Mouse (Mus musculus) retina, postnatal 7 days (tissue): ENCODE results near the gene Guk1.
A peak's percentile ranks its signal among the peaks of the same experiment; 100 is the strongest.
"Not testable (repeated sequence)": the region's sequence is repeated elsewhere in the genome, so short reads cannot be mapped to it uniquely, and the experiment has no call there.

Experiments
- DNase-seq: peaks from one replicate; pipeline ENCODE4 v3.0.0-alpha.2; 2012; ENCODE audit warnings: low read depth, low spot score

The Guk1 gene

DNA sequence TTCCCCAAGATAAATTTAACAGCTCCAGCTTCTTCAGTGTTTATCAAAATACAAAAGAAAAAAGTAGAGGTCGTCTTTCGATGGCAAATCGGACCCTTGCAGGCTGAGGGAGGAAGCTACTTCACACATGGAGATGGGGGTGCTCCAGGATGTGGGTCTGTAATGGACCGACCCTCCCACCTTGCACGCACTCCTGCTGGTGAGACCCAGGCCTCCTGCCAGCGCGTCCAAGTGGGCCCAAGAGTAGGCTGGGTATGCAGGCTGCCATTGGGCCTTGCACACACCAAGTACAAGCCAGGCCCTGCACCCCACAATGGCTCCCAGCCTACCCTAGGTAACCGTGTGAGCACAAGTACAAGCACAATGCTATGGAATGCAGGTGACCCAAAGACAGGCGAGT, 19.5 kb upstream of the Guk1 start:
- DNase-seq = not testable (repeated sequence)

DNA sequence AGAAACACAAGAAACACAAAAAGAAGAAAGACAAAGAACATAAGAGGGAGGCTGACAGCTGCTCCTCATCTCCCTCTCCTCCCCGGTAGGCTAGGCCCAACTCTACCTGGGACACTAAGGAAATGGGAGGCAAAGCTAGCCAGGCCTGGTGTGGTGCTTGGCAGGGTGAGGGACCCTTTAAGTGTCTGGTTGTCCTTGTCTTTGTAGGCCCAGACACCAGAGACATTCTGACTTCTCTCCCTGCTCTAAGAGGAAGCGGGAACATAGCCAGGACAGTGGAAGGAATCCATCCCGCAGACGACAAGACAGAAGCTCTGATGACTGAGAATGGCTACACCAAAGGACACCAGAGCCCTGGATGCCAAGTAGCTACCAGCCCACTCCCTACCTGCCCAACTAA, 18.0 kb upstream of the Guk1 start:
- no peak for DNase-seq

- DNase-seq = no peak
These were observed 17.6 kb upstream of the Guk1 start for GRCm38 (mm10) chr11:59209580-59209979.

- DNase-seq = no peak
These were observed 17.0 kb upstream of the Guk1 start for GRCm38 (mm10) chr11:59209003-59209441.

GRCm38 (mm10) chr11:59208153-59208831, 16.3 kb upstream of the Guk1 start, which contains the start of gene 2310033P09Rik:
TSS of gene 2310033P09Rik (plus strand) at chr11:59208321.
- DNase-seq = peak; percentile 95

DNA sequence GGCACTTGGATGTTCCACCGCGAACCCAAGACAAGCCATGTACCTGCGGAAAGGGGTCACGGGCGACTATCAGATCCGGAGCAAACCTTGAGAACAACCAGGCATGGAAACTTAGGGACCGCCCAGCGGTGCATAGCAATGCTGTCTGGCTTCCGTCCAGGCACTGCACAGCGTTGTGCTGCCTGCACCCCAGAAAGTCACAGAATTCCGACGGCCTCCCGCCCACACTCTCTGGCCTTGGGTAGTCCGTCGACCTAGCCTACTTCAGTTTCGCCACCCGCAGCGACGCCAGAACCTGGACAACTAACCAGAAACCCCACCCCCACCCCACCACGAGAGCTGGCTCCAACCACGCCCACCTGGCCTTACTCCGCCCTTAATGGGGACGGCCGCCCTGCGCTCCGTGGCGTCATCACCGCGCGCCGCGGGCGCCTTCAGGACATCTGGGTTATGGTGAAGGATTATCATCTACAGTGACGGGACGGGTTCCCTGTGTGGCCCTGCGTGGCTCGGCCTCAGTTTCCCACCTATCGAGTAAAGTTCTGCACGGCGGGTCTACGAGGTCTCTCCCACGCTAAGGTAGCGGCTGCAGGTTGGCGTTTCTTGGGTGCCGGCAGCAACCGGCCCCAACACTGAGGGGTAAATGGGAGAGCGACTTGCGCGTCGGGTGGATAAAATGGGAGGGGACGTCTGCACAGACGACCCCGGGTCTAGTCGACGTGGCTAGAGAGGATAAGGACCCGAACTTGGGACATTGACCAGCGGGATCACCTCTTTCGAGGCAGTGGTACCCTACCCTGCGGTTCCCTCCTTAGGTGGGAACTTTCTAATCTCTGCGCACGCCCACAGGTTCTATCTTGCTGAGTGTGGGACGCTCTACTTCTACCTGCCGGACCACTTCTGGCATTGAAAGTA, 10.3 kb upstream of the Guk1 start, which contains the start of gene Mrpl55:
Gene Mrpl55, plus strand, starts transcription at position 406 of the 915 bp plus-strand sequence.
- peak; percentile 90 for DNase-seq

DNA sequence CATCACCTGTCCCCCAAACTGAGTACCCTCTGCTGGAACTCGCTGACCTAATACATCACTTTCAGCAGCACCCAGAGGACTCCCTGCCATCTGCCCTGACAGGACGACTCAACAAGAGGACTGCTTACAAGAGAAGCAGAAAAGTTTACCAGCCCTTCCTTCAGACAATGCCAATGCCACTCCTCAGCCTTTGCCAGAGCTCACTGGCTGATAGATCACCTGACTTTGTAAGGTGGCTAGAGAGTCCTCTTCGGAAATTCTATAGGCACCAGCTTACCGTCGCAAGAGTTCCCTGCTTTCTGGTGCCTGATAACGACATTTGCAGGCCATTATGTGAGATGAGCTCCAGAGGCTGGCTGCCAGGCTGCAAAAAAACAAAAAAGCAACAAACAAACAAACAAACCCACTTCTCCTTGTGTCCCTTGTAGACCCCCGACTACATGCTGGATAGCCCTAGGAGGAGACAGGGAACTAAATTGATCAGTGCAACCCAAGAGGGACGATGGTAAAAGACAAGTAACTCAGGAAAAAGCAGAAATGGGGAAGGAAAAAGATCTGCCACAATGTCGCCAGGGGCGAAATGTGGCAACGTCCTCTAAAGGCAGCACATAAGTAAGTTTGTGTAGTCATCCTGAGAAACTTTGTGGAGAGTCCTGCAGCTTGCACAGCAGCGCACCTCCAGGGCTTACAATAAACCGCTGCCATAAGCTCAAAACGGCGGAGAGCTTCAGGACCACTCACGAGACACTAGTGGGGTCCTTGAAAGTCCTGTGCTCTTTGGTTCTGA, 9.4 kb upstream of the Guk1 start:
- DNase-seq = no peak

- no peak for DNase-seq
These were observed 4.2 kb upstream of the Guk1 start for GRCm38 (mm10) chr11:59196230-59196629.

DNA sequence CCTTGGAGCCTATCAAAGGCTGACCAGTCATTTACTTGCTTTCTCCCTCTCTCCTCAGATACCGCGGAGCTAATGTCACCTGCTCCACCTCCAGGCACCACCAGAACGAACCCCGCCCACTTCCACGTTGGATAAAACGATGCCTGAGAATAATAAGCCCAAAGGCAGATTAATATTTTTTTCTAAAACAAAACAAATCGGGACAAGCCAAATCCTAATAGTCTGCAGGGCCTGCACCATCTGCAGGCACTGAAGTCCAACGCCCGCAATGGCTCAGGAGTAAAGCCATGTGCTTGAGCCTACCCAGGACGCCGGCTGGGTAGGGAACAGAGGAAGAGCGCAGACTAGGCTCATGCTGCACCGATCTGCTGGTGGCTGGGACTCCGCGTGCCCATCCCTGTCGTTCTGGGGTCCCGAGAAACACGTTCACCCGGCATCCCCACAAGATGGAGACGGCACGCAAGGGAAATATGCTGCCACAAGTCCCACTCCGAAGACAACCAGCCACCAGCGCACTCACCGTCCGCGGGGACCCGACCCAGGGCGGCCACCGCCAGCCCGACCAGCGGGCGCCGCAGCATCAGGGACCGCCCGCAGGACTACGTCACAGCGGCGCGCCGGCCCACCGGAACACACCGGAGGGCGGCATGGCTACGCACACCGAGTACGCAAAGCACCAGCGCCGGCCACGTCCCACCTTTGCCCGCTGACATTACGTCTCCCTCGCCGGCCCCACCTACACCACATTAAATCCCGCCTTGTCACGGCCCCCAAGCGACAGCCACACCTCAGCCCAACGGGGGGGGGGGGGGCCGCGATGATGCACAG, 567 bp downstream of the Guk1 start:
- DNase-seq = peak; percentile 72

DNA sequence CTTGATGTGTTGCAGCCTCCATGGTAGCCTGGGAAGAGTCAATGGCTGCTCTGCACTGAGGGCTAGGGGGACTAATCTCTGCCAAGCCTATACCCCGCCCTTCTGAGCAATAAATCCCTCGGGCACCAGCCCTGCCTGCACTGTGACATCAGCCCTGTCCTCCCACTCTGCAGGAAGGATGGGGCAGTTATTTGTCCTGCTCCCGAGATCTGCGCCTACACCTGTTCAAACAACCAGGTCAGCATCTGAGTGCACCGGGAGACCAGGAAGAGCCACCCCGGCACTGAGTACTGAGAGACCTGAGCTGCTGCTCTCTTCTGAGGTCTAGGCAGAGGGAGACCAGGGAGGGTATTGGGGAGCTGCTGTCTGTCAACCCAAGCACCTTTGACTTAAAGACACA, 4.3 kb downstream of the Guk1 start:
- DNase-seq = no peak

DNA sequence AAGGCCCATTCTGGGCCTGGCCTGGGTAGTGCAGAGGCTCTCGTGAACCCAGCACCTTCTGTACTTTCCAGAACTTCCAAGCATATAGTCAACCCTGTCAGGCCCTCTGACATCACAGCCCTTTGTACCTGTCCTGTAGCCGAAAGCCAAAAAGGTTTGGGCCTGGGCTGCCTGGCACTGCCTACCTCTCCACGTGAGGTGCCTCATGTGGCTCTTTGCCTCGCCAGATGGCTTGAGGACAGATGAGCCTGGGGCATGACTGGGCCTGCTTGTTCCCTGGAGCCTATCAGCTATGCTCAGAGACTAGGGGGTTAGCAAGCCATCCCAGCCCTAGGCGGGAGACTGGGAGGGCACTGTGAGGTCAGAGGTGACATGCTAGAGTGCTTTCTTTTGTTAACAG, 6.5 kb downstream of the Guk1 start:
- DNase-seq = no peak

GRCm38 (mm10) chr11:59183821-59184220, 8.2 kb downstream of the Guk1 start:
- DNase-seq = no peak

- DNase-seq = no peak
These were observed 9.1 kb downstream of the Guk1 start, which contains the start of gene Gjc2 for GRCm38 (mm10) chr11:59182864-59183331. TSS of gene Gjc2 (minus strand) at chr11:59183213.

- no peak for DNase-seq
These were observed 15.1 kb downstream of the Guk1 start for GRCm38 (mm10) chr11:59176921-59177320.

DNA sequence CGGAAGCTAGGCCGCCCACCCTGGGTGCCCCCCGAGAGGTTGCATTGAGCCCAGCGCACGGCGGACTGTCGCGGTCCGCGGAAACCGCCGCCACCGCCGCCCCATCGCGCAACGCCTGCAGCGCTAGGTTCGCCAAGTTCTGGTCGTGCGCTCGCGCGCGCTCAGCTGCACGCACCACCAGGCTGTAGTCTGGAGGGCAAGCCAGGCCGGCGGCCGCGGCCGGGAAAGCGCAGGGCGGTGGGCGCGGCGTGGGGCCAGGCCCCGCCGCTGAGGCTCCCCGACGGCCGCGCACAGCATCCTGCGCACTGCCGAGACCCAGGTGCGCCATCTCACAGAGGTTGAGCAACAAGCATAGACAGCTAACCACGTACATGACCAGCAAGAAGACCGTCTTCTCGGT, 15.5 kb downstream of the Guk1 start:
- DNase-seq = no peak

- no peak for DNase-seq
These were observed 17.7 kb downstream of the Guk1 start for GRCm38 (mm10) chr11:59174189-59174838.

DNA sequence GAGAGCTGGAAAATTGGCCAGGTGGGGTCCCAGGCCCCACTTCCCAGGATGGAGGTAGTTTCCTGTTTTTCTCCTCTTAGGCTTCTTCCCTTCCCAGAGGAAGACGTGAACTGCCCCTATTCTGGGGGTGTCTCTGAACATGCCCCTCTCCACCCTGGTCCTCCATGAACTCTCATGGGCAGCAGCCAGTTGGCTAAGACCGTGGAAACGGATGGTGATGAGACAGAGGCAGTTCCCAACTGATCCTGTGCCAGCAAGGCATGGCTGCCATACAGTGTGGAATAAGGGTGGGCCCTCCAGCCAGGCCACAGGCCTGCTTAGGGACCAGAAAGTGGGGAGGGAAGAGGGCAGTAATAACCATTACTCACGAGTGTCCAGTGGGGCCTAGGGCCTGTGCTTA, 21.5 kb downstream of the Guk1 start:
- DNase-seq = no peak

DNA sequence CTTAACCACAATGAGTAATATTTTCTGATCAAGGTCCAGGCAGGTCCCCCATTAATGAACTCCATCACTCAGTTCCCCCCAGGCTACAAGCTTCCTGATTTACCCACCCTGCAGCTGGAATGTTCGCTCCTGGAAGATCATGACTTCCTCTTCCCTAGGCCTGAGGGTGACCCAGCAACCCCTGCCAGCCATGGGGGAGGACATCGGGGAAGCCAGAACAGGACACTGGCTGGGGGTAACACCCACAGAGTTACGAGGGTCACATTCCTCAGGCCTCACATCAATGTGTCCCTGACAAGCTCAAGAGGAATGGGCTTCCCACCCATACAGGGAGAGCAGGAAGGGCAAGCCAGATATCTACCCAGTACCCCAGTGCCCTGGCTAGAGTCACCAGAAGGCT, 22.2 kb downstream of the Guk1 start:
- DNase-seq = no peak

DNA sequence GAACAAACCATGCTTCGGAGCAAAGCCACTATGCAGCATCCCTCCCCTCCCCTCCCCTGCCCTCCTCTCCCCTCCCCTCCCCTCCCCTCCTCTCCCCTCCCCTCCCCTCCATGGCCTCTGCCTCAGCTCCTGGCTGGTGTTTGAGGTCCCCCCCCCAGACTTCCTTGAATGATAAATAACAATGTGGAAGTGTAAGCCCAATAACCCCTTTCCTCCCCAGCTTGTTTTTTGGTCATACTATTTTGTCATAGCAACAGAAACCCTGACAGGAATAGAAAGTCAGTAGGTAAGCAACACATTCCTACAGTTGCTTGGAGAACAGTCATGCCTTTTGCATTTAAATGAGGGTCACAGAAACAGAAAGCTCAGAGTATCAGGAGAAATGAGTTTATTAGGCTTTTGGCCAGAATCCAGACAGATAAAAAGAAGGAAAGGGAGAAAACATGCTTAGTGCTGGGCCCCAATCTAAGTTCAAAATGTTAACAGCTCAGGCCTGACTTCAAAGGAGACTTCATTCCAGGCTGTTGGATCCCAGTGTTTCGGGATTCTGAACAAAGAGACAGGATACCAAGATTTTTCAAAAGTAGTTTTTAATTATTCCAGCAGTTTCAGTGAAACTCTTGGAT, 26.3 kb downstream of the Guk1 start:
- no peak for DNase-seq

- DNase-seq = no peak
These were observed 27.6 kb downstream of the Guk1 start for GRCm38 (mm10) chr11:59164384-59164783.
